Mouse (Mus musculus) liver, embryonic 15.5 days (tissue): Measurements from ENCODE around the gene Olfr1097. TPM values are rescaled to one million over a fixed set of nuclear protein-coding genes. Genes with fewer than 3 reads are reported as not detected.

ENCODE experiments used
- ATAC-seq: fragments of 200-750 bp; cut with Nextera tagmentation; 2 replicates; pipeline ENCODE4 v1.8.0; 2017; ENCODE audit warnings: moderate number of reproducible peaks, mild to moderate bottlenecking, moderate library complexity; ENCODE audit not compliant: insufficient read depth
- H3K27ac ChIP-seq: fragments of 300-500 bp; sonication (generic); replicated peaks from 2 replicates; pipeline ENCODE4 v1.5.1; 2015; ENCODE audit warnings: mild to moderate bottlenecking, inconsistent platforms
- H3K27me3 ChIP-seq: fragments of 300-500 bp; sonication (generic); 2 replicates; pipeline ENCODE4 v1.6.1; 2015; ENCODE audit warnings: mild to moderate bottlenecking, inconsistent platforms
- H3K36me3 ChIP-seq: fragments of 300-500 bp; sonication (generic); replicated peaks from 2 replicates; pipeline ENCODE4 v1.6.1; 2015; ENCODE audit warnings: moderate library complexity, mild to moderate bottlenecking, inconsistent platforms
- H3K4me1 ChIP-seq: fragments of 300-500 bp; sonication (generic); replicated peaks from 2 replicates; pipeline ENCODE4 v1.6.1; 2015; ENCODE audit warnings: inconsistent platforms
- H3K4me2 ChIP-seq: fragments of 300-500 bp; sonication (generic); 2 replicates; pipeline ENCODE4 v1.6.1; 2015; ENCODE audit warnings: moderate library complexity, mild to moderate bottlenecking, inconsistent platforms
- H3K4me3 ChIP-seq: fragments of 300-500 bp; sonication (generic); replicated peaks from 2 replicates; pipeline ENCODE4 v1.5.1; 2015; ENCODE audit warnings: mild to moderate bottlenecking, inconsistent platforms
- H3K9ac ChIP-seq: fragments of 300-500 bp; sonication (generic); 2 replicates; pipeline ENCODE4 v1.6.1; 2015; ENCODE audit warnings: moderate library complexity, mild to moderate bottlenecking, inconsistent platforms
- H3K9me3 ChIP-seq: fragments of 300-500 bp; sonication (generic); replicated peaks from 2 replicates; pipeline ENCODE4 v1.6.1; 2016; ENCODE audit warnings: inconsistent platforms
- WGBS: fragments of 180-500 bp; shearing (Covaris S2); methylation state at CpG from one replicate; pipeline ENCODE4 v1.1.7; 2015; ENCODE audit warnings: mixed read lengths; ENCODE audit not compliant: insufficient replicate concordance; 5-methylcytosine and 5-hydroxymethylcytosine counted together
- polyA plus RNA-seq: library from polyadenylated mRNA; unstranded; fragments of >200 nt; fragmentation: Nextera tagmentation; extraction: Ambion mirVana; gene quantifications from 2 replicates; pipeline ENCODE4 v1.2.1, GENCODE M21; 2015

Gene Olfr1097
- polyA plus RNA-seq = not detected in 2 replicates

- Histone ChIP-seq H3K27ac (no peak within 1 kb of the TSS), H3K27me3 (no peaks in the 10 kb centered on the region), H3K4me2 (no peak within 1 kb of the TSS), H3K4me3 (no peak within 1 kb of the TSS), H3K36me3 (no peaks in the 10 kb centered on the region), H3K4me1 (no peaks in the 10 kb centered on the region), H3K9me3 (no peaks in the 10 kb centered on the region), H3K9ac (no peak within 1 kb of the TSS)
- 64% methylated on average over 1 of the region's 1 CpGs for WGBS
- no peak for ATAC-seq
These were observed at the start of gene Olfr1097 for GRCm38 (mm10) chr2:86892116-86892515. TSS of gene Olfr1097 (minus strand) at chr2:86892216.

- no peaks in the 10 kb centered on the region for H3K27me3 ChIP-seq
- no peaks in the 10 kb centered on the region for H3K36me3 ChIP-seq
- H3K9me3 ChIP-seq = no peaks in the 10 kb centered on the region
- no peak overlapping the region for H3K9ac ChIP-seq
- H3K4me2 ChIP-seq = no peak overlapping the region
- ATAC-seq = no peak
- no peak overlapping the region for H3K4me3 ChIP-seq
- H3K4me1 ChIP-seq = no peaks in the 10 kb centered on the region
- no peak overlapping the region for H3K27ac ChIP-seq
These were observed 34.5 kb upstream of the Olfr1097 start for GRCm38 (mm10) chr2:86926557-86926956.

GRCm38 (mm10) chr2:86924445-86924844 lies 32.4 kb upstream of the Olfr1097 start, which contains the start of gene Olfr1098:
TSS of gene Olfr1098 (minus strand) at chr2:86924545.
- WGBS = 74% methylated on average over 1 of the region's 1 CpGs
- Histone ChIP-seq H3K9ac (no peak within 1 kb of the TSS), H3K27me3 (no peaks in the 10 kb centered on the region), H3K4me3 (no peak within 1 kb of the TSS), H3K36me3 (no peaks in the 10 kb centered on the region), H3K9me3 (no peaks in the 10 kb centered on the region), H3K27ac (no peak within 1 kb of the TSS), H3K4me1 (no peaks in the 10 kb centered on the region), H3K4me2 (no peak within 1 kb of the TSS)
- ATAC-seq = no peak

GRCm38 (mm10) chr2:86905647-86906046 lies 13.6 kb upstream of the Olfr1097 start:
- WGBS = 64% methylated on average over 2 of the region's 2 CpGs
- H3K4me1 ChIP-seq = no peaks in the 10 kb centered on the region
- H3K36me3 ChIP-seq = no peaks in the 10 kb centered on the region
- no peaks in the 10 kb centered on the region for H3K27me3 ChIP-seq
- no peaks in the 10 kb centered on the region for H3K9me3 ChIP-seq
- no peak overlapping the region for H3K4me3 ChIP-seq
- H3K27ac ChIP-seq = no peak overlapping the region
- no peak overlapping the region for H3K4me2 ChIP-seq
- ATAC-seq = no peak
- H3K9ac ChIP-seq = no peak overlapping the region

GRCm38 (mm10) chr2:86874702-86875101 lies 17.3 kb downstream of the Olfr1097 start, which contains the start of gene Gm13723:
TSS of gene Gm13723 (minus strand) at chr2:86874802.
- no peak within 1 kb of the TSS for H3K27ac ChIP-seq
- H3K9ac ChIP-seq = no peak within 1 kb of the TSS
- no peak for ATAC-seq
- H3K4me2 ChIP-seq = no peak within 1 kb of the TSS
- H3K9me3 ChIP-seq = no peaks in the 10 kb centered on the region
- no peaks in the 10 kb centered on the region for H3K4me1 ChIP-seq
- H3K36me3 ChIP-seq = no peaks in the 10 kb centered on the region
- no peak within 1 kb of the TSS for H3K4me3 ChIP-seq
- H3K27me3 ChIP-seq = no peaks in the 10 kb centered on the region
- WGBS = 48% methylated on average over 1 of the region's 1 CpGs

- no peaks in the 10 kb centered on the region for H3K4me1 ChIP-seq
- no peak within 1 kb of the TSS for H3K27ac ChIP-seq
- 71% methylated on average over 3 of the region's 3 CpGs for WGBS
- ATAC-seq = no peak
- H3K36me3 ChIP-seq = no peaks in the 10 kb centered on the region
- H3K4me2 ChIP-seq = no peak within 1 kb of the TSS
- H3K27me3 ChIP-seq = no peaks in the 10 kb centered on the region
- no peak within 1 kb of the TSS for H3K4me3 ChIP-seq
- no peak within 1 kb of the TSS for H3K9ac ChIP-seq
- H3K9me3 ChIP-seq = no peaks in the 10 kb centered on the region
These were observed 40.4 kb downstream of the Olfr1097 start, which contains the start of gene Olfr1095 for GRCm38 (mm10) chr2:86851596-86851995. TSS of gene Olfr1095 (minus strand) at chr2:86851696.

Other genes with a start within 250 kb of the Olfr1097 start
- gene Olfr1085, start 230.2 kb downstream of the Olfr1097 start, polyA plus RNA-seq = not detected in 2 replicates
- gene Olfr1086, start 212.1 kb downstream of the Olfr1097 start, polyA plus RNA-seq = not detected in 2 replicates
- gene Olfr1087, start 193.8 kb downstream of the Olfr1097 start, polyA plus RNA-seq = not detected in 2 replicates
- gene Olfr1089, start 158.5 kb downstream of the Olfr1097 start, polyA plus RNA-seq = not detected in 2 replicates
- not detected in 2 replicates for gene Olfr1090, start 133.2 kb downstream of the Olfr1097 start, polyA plus RNA-seq
- gene Olfr1093, start 109.7 kb downstream of the Olfr1097 start, polyA plus RNA-seq = not detected in 2 replicates
- not detected in 2 replicates for gene Olfr141, start 82.2 kb downstream of the Olfr1097 start, polyA plus RNA-seq
- gene Olfr1094, start 67.6 kb downstream of the Olfr1097 start, polyA plus RNA-seq = not detected in 2 replicates
- gene Olfr1095, start 40.5 kb downstream of the Olfr1097 start, polyA plus RNA-seq = not detected in 2 replicates
- gene Gm13723, start 17.4 kb downstream of the Olfr1097 start, polyA plus RNA-seq = not detected in 2 replicates
- not detected in 2 replicates for gene Olfr1098, start 32.3 kb upstream of the Olfr1097 start, polyA plus RNA-seq
- not detected in 2 replicates for gene Olfr1099, start 68.5 kb upstream of the Olfr1097 start, polyA plus RNA-seq
- gene Olfr1100, start 87.7 kb upstream of the Olfr1097 start, polyA plus RNA-seq = not detected in 2 replicates
- gene Olfr1101, start 99.0 kb upstream of the Olfr1097 start, polyA plus RNA-seq = not detected in 2 replicates
- gene Olfr1102, start 106.2 kb upstream of the Olfr1097 start, polyA plus RNA-seq = not detected in 2 replicates
- not detected in 2 replicates for gene Olfr1104, start 134.9 kb upstream of the Olfr1097 start, polyA plus RNA-seq
- gene Olfr1105, start 144.3 kb upstream of the Olfr1097 start, polyA plus RNA-seq = not detected in 2 replicates
- not detected in 2 replicates for gene Olfr1106, start 160.1 kb upstream of the Olfr1097 start, polyA plus RNA-seq
- gene Olfr1107, start 183.6 kb upstream of the Olfr1097 start, polyA plus RNA-seq = not detected in 2 replicates
- gene Olfr1109, start 203.8 kb upstream of the Olfr1097 start, polyA plus RNA-seq = not detected in 2 replicates
- gene Olfr259, start 222.4 kb upstream of the Olfr1097 start, polyA plus RNA-seq = not detected in 2 replicates
- gene Olfr1110, start 248.1 kb upstream of the Olfr1097 start, polyA plus RNA-seq = not detected in 2 replicates